Mouse (Mus musculus): ENCODE results near the gene Fat3.

Fat3 gene

DNA sequence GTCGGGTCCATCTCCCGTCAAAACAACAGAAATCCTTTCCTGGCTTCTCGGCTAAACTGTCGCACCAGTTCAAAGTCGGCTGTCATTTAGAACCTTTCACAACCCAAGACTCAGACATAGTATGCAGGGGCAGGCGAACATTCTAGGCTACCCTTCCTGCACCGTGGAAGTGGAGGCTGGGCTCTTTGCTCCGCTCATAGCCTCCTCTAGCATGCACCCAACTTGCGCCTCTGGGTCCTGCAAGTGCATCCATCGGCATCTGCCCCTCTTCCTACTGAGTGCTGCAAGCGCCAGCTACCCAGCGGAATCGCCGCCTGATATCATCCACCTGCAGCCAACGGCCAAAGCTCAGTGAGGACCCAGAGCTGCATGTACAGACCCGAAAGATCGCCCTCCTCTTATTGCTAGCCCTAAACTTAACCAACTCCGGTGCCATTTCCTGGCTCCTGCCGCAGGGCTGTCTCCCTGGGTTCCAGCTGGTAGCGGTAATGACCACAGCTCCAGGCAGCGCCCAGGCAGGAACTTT is at the start of gene Fat3:
Gene Fat3 (minus strand): TSS at position 100 of the 526 bp plus-strand sequence.
- peak; percentile 88 for DNase-seq

DNA sequence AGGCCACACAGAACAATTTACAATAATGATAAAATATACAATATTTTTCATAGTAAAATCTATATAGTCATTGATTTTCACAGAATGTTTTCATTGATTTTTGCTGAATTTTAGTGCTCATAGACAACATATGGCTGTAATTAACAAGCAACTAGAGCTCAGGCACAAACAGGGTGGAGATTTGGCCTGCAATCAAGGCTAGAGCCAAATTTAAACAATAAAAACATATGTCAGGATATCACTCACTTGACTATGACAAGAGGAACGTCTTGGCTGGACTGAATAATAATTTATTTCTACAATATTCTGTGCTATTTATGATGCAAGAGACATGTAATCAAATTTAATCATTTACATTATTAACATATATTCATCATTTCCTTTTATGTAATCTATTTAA is 31.8 kb upstream of the Fat3 start:
- DNase-seq: no peak

DNA sequence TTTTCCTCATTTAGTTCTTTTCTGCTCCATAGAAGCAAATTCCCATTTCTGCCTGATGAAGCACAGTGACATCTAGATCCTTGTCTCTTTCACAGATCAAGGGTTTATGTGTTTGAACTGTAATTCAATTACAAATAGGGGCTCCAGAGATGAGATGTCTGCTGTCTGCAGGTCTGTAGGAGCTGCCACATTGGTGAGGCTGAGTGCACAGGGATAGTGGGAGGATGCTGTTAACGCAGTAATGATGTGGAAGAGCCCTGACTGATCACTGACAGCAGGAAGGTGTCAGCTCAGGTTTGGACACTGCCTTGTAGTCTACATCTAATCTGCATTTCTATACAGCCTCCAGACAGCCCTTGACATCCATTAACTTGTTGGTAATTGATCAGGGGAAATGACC is 16.5 kb upstream of the Fat3 start:
- no peak for DNase-seq

- no peak for DNase-seq
Measured at GRCm38 (mm10) chr9:16512005-16512404, 10.9 kb upstream of the Fat3 start.

DNA sequence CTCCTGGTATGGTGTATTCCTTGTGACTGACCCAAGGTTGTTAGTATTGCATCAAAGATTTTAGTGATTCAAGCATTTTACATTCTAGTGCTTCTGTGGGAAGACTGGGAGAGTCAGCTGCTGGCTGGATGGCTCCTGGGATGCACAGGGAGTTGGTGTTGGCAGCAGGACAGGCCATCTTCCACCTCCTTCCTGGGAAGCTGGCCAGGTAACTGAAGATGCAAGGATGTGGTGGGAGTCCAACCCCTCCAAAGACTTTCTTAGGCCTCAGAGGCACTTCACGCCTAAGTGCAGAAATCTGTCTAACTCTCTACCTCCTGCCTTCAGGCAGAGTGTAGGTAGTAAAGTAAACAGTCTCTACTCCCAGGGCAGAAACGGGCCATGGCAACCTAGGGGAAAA is 2.7 kb upstream of the Fat3 start:
- no peak for DNase-seq

- DNase-seq: no peak
Measured at GRCm38 (mm10) chr9:16502673-16503343, 1.7 kb upstream of the Fat3 start.

- peak; percentile 93 for DNase-seq
Measured at GRCm38 (mm10) chr9:16501990-16502672, 1.0 kb upstream of the Fat3 start.

- DNase-seq: no peak
Measured at GRCm38 (mm10) chr9:16500382-16501185, 501 bp downstream of the Fat3 start.

DNA sequence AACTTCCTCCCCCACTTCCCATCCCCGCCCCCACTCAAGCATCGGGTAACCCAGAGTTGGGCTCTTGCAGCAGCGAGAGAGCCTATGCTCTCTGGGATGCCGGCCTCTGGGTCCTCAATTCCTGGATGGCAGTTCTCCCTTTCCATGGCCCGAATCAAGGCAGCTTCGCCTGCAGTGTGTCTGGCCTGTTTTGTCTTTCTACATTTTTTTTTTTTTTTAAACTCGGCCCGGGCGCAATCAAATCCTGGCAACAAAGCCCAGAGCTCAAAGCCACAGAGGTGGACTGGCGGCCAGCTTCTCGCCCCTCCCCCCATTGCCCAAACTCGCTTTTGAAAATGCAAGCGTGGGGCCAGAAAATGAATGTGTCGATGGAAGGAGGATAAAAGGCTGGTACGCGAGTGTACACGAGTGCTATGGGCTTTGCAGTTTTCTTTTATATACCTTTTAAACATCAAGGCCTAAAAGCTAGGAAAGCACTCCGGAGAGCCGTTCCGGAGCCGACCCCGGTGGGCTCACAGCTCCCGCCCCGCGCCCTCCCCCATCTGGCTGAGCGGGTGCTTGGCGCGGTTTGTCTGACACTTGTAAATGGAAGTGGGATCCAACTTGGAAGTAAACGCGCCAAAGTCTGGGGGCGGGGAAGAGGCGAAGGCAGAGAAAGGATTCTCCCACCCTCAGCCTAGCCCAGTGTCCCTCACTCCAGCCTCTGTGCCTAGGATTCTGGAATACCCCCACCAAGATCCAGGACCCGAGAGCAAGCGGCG is 1.3 kb downstream of the Fat3 start:
- no peak for DNase-seq

GRCm38 (mm10) chr9:16498876-16499275 is 2.2 kb downstream of the Fat3 start:
- DNase-seq: no peak

DNA sequence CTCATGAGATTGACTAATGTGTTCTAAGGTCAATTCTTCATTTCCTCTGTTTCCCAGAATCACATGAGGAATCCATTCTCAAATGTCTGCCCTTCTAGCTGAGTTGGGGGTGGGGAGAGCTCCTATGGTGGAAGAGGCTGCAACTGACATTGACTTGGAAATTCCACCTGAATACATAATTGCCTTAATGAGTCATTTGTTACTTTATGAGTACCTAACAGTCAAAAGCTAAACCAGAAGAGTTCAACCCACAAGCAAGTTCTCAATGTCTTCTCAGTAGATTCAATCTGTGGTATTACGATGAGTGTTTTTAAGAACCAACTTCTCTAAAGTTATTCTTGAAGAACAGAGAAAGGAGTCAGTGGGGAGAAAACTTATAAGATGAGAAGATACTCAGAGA is 3.7 kb downstream of the Fat3 start:
- DNase-seq: no peak

- no peak for DNase-seq
Measured at GRCm38 (mm10) chr9:16496331-16496730, 4.8 kb downstream of the Fat3 start.

DNA sequence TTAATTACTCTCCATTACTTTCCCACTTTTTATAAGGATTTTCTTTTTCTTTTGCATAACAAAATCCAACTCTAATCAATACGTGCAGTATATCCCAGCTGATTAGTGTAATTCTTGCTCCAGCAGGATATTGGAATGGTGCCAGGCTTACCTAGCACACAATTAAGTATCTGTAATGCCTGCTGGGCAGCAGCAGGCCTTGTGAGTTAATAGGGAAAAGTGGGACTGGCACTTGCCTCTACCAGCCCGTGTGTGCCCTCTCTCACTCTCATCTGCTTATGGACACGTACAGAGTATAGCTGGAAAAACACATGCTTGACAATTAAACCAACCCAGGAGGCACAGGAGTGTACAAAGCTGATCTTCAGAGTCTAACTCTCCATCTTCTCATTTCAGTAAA is 11.4 kb downstream of the Fat3 start:
- DNase-seq: no peak

DNA sequence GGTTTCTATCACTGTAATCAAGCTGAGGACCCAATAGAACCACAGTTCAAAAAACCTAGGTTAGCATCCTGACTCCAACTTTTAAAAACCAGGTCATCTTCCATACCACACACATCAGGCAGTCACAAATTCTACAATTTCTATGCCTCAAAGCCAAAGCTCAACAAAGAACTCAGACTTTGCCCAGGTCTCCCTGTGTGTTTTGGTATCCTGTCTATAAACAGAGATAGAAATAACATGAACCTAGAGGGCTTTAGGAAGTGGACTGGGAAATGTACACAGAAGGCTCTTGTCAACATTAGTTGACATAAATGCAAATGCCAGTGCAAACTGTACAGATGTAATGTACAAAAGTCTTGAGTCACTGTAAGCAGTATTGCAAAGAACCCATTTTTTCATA is 13.5 kb downstream of the Fat3 start:
- DNase-seq: no peak

GRCm38 (mm10) chr9:16486229-16486628 is 14.9 kb downstream of the Fat3 start:
- no peak for DNase-seq

DNA sequence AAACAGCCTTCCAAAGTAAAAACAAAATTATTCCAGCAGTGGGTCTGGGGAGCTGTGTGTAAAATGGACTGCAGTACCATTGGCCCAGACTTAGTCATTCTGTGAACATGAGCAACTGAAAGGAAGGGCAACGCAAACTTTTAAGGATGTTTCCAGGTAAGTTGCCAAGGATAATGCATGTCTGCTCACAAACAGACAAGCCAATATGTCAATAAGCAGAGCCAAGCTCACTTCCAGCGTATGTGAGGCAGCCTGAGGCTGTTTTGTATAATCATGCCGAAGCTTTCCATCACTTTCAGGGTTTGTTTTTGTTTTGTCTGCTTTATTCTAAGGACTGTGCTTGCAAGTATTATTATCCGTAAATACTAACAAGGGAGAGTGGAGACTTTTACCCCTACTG is 15.9 kb downstream of the Fat3 start:
- no peak for DNase-seq

DNA sequence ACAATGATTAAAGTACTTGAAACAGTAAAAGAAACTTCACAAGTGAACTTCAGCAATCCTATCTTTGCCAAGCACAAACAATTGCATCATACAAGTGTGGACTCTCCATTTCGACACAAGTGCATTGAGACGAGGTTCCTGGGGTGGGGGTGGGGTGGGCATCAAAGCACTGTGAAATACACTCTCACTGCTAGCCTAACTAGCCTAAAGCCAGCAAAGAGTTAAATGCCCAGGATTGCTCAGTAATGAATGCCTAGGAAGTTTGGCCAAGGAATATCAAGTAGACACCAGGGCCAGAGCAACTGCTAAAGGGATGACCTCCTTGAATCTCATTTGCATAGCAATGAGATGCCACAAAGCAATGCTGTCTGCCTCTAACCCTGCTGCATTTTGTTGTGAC is 16.3 kb downstream of the Fat3 start:
- DNase-seq: no peak

DNA sequence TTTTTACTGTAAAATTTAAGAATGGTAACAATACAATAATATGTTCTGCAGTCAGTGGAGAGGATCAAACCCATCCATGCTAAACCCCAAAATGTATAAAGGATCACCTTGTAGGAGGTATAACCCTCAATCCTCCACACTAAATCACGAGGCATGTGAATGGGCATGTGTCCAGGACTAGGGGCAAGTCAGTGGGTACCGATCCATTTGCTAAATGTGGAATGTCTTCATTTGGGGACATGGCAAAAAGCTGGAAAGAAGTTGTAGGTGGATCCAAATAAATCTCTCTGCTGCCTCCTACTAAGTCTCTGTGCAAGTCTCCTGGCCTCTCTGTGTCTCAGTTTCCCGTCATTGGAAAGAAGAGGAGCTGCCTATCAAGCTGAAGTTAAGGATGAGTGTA is 39.6 kb downstream of the Fat3 start:
- peak; percentile 77 for DNase-seq

GRCm38 (mm10) chr9:16460591-16460990 is 40.5 kb downstream of the Fat3 start:
- DNase-seq: peak; percentile 31

DNA sequence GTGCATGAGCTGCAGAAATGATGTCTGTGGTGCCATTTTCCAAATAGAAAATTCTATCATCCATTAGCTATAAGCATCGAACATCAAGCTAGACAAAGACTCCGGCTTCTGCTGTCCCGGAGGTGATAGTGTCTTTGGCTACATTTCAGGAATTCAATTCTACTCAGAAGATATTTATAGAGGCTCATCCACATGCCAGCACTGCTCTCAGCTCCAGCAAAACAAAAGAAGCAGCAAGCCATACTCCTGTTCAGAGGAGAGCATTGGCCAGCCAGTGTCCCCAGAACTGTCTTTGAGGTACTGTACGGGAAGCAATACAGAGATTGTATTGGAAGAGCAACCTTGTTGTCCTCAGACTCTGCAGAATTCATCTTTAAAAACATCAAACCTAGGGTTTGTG is 59.2 kb downstream of the Fat3 start:
- no peak for DNase-seq

GRCm38 (mm10) chr9:16440638-16441037 is 60.4 kb downstream of the Fat3 start:
- DNase-seq: peak; percentile 87

DNA sequence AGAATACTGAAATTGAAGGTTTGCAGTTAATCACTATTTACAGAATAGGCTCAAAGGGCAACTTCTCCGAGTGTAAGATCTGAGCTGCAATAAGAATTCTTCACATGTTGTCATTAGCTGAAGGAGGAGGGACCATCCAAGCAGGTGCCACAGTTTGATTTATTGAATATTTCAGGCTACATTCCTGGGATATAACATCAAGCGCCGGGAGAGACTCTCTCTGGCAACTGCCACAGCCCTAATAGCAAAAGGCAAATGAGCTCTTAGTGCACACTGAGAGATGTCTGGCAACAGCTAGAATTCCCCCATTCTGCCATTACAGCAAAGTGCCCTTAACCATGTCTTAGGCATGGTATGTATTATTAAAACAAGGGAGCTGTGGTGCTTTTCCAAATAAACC is 61.1 kb downstream of the Fat3 start:
- DNase-seq: no peak

DNA sequence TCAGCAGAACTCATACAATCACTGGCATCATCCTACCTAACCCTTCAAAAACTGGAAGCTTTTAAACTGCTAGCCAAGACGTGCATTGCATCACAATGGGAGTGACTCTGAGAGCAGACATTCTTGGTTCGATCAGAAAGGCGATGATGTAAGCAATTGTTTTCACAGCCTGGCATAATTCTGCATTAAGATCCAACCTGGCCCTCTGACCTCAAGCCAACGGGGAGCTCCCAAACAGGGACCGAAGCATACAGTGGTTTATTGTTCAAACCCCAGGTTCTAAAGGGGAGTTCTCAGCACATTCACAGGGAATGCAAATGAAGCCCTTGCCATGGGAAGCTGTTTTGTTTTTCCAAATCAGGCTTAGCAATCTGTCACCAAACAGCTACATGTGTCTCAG is 63.3 kb downstream of the Fat3 start:
- no peak for DNase-seq
